Mouse (Mus musculus): ENCODE data around the gene Mill2. TPM values are rescaled to one million over a fixed set of nuclear protein-coding genes. Genes with fewer than 3 reads are reported as not detected.
A peak's percentile ranks its signal among the peaks of the same experiment; 100 is the strongest.

The Mill2 gene
- polyA plus RNA-seq, 1 experiment = 0.79 TPM

DNA sequence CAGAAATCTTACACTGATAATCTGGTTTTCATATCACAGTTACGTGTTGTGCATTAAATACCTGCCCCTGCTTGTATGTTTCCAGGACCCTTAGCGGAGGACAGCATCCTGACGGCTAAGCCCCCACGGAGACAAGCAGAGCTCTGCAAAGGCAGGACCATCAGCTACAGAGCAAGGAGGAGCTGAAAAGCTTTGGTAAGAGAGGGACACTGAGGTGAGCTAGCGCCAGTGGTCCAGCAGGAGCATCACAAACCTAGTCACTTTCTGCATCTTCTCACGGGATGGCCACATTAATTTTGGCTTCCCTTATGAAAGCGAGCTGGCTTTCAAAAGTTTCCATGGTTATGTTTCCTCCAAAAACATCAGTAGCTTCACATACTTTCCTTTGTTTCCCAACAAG is 33.0 kb downstream of the Mill2 start:
- TF ChIP-seq FLI1 (IDR thresholded peaks at IDR 0.05; ENCODE audit: low read length) = no peak
- TF ChIP-seq GATA1 (IDR thresholded peaks at IDR 0.05; ENCODE audit: borderline replicate concordance, low read length) = no peak
- H3K4me1 ChIP-seq = peaks cover 18% of the 10 kb centered on the region
- peaks cover 3% of the 10 kb centered on the region for H3K36me3 ChIP-seq (replicated peaks; ENCODE audit: low read length)
- H3K4me3 ChIP-seq (replicated peaks) = peak overlapping the region; percentile 91
- H3K9me3 ChIP-seq = peaks cover 4% of the 10 kb centered on the region
- peaks cover 6% of the 10 kb centered on the region for H3K27me3 ChIP-seq (replicated peaks)

DNA sequence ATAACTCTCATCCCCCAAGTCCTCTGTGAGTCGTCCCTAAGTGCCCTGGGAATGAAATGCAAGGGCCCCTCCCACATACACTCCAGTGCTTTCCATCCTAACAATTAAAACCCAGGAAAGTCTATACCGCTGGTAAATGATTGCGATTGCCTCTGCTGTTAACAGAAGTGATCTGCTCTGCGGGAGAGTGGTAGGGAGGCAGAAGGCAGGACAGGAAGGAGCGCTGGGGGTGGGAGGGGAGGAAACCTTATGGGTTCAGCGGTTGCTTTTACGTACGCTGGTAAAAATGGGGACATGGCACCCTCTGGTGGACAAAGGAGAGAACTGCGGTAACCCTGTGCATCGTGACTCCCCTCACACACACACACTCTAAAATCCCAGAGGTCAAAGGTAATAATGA is 33.5 kb downstream of the Mill2 start:
- no peaks in the 10 kb centered on the region for H3K36me3 ChIP-seq (replicated peaks; ENCODE audit: low read length)
- peak overlapping the region; percentile 91 for H3K4me3 ChIP-seq (replicated peaks)
- H3K9me3 ChIP-seq = no peaks in the 10 kb centered on the region
- H3K27me3 ChIP-seq (replicated peaks) = peaks cover 6% of the 10 kb centered on the region
- H3K4me1 ChIP-seq = peaks cover 18% of the 10 kb centered on the region
- TF ChIP-seq GATA1 (IDR thresholded peaks at IDR 0.05; ENCODE audit: borderline replicate concordance, low read length) = no peak
- TF ChIP-seq FLI1 (IDR thresholded peaks at IDR 0.05; ENCODE audit: low read length) = no peak

DNA sequence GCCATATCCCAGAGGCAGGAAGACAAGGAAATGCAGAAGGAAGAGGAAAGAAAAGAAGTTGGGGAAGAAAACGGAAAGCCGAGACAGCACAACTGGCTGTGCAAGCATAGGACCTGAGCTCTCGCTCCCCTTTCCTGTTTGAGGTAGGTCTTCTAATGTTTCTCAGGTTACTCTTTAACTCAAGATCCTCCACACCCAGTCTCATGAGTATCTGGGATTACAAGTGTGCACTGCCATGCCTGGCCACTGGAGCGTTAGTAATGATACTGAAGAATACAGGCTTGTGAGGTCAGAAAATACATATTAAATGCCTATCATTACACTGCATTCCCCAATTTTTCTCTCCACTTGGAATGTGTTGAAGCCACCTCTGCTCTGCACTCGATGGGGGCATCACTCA is 35.6 kb downstream of the Mill2 start:
- TF ChIP-seq GATA1 (IDR thresholded peaks at IDR 0.05; ENCODE audit: borderline replicate concordance, low read length) = no peak
- no peak for TF ChIP-seq FLI1 (IDR thresholded peaks at IDR 0.05; ENCODE audit: low read length)
- Histone ChIP-seq H3K36me3 (replicated peaks; ENCODE audit: low read length) (no peaks in the 10 kb centered on the region), H3K4me3 (replicated peaks) (no peak overlapping the region), H3K27me3 (replicated peaks) (peaks cover 12% of the 10 kb centered on the region), H3K9me3 (no peaks in the 10 kb centered on the region), H3K4me1 (peaks cover 18% of the 10 kb centered on the region)

DNA sequence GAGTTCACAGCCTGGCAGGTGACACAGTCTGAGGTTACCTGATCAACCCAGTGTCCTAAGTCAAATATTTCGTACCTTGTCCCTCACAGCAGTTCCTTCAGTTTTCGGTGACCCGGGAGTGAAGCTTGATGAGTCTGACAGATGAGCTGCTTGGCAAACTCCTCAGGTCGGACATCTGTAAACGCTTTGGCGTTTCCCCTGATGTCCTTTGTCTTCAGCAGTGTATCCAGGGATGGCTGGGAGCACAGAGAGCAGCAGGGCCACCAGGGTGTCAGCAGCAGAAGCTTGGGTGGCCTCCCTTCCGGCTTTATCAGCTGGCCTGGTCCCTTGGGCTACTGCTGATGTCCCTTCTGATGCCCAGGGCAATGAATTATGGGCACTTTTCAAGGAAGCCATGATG is 38.9 kb downstream of the Mill2 start:
- H3K4me3 ChIP-seq (replicated peaks) = no peak overlapping the region
- no peak for TF ChIP-seq GATA1 (IDR thresholded peaks at IDR 0.05; ENCODE audit: borderline replicate concordance, low read length)
- TF ChIP-seq FLI1 (IDR thresholded peaks at IDR 0.05; ENCODE audit: low read length) = no peak
- H3K36me3 ChIP-seq (replicated peaks; ENCODE audit: low read length) = no peaks in the 10 kb centered on the region
- no peaks in the 10 kb centered on the region for H3K9me3 ChIP-seq
- peaks cover 6% of the 10 kb centered on the region; the same call in 1 of the 2 replicates for H3K4me1 ChIP-seq
- peaks cover 21% of the 10 kb centered on the region for H3K27me3 ChIP-seq (replicated peaks)

DNA sequence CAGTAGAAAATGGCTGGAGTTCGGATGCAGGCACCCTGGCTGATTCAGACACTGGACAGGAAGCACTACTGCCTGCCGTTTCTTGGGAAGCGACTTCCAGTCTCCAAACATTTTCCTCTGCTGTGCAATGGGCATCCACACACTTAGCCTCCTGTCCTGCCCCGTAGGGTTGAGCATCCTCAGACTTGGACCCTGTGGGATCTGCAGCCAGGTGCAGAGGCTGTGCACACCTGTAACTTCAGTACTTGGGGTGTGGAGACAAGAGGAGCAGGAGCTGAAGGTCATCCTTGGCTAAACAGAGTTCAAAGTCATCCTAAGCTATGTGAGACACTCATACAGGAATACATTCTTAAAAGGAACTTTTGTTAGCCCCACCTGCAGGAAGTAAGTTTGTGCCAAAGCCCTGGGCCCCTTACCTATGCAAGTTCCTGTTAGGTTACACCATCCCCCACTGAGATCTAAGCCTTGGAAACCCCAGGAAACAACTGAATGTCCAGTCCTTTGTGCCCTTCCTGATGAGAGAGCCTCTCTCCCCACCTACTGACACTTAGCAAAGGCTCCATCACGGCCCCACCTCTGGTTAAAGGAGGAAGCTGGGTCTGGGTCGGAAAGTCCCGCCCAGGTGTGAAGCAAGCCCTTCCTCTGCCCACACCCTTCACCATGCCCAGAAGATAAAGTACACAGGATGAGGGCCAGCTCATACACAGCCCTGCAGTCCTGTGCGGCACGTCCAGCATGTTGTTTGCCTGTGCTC is 44.4 kb downstream of the Mill2 start:
- Histone ChIP-seq H3K36me3 (replicated peaks; ENCODE audit: low read length) (peaks cover 8% of the 10 kb centered on the region), H3K4me3 (replicated peaks) (peak overlapping the region; percentile 80), H3K9me3 (no peaks in the 10 kb centered on the region), H3K27me3 (replicated peaks) (peaks cover 20% of the 10 kb centered on the region), H3K4me1 (peaks cover 19% of the 10 kb centered on the region)
- TF ChIP-seq GATA1 (IDR thresholded peaks at IDR 0.05; ENCODE audit: borderline replicate concordance, low read length) (no peak), FLI1 (IDR thresholded peaks at IDR 0.05; ENCODE audit: low read length) (no peak)

DNA sequence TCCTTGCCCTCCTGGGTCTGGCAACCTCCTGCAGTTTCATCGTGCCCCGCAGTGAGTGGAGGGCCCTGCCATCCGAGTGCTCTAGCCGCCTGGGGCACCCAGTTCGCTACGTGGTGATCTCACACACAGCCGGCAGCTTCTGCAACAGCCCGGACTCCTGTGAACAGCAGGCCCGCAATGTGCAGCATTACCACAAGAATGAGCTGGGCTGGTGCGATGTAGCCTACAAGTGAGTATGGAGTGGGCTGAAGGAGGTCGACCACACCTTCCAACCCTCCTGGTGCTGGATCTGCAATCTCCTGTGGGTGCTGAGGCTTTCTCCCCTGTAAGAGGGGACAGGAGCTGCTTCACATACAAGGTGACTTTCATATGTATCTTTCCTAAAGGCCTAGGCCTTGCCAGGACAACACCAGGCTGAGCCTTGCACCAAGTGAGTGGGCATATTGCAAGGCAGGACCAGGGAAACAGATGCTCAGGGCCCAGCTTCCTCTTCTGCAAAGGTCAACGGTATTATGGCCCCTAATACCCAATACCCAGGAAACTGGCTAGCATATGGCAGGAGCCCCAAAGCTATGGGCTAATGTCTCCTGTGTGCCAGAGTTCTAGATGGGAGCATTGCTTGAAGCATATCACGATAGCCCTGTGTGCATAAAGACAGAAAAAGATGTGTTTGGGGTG is 45.1 kb downstream of the Mill2 start:
- TF ChIP-seq GATA1 (IDR thresholded peaks at IDR 0.05; ENCODE audit: borderline replicate concordance, low read length) = no peak
- TF ChIP-seq FLI1 (IDR thresholded peaks at IDR 0.05; ENCODE audit: low read length) = no peak
- Histone ChIP-seq H3K36me3 (replicated peaks; ENCODE audit: low read length) (peaks cover 15% of the 10 kb centered on the region), H3K9me3 (no peaks in the 10 kb centered on the region), H3K27me3 (replicated peaks) (peaks cover 18% of the 10 kb centered on the region), H3K4me1 (peaks cover 19% of the 10 kb centered on the region), H3K4me3 (replicated peaks) (peak overlapping the region; percentile 80)

DNA sequence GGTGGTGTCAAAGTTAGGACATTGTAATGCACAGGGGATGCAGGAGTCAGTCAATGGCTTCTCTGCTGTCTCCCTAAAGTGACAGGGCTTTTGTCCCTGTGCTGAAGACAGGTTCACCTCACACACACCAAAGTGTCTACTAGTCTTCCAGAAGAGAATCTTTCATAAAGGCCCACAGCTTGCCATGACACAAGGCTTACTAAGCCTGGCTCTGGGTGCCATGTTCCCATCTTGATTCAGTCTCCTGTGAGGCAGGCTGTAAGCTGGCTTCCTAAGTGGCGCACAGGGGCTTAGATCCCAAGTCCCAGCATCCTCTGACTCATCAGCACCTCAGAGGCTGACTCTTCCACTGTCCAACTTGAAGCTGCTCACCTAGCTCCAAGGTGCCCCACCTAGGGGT is 47.2 kb downstream of the Mill2 start:
- H3K9me3 ChIP-seq = no peaks in the 10 kb centered on the region
- peaks cover 20% of the 10 kb centered on the region for H3K4me1 ChIP-seq
- TF ChIP-seq FLI1 (IDR thresholded peaks at IDR 0.05; ENCODE audit: low read length) (no peak), GATA1 (IDR thresholded peaks at IDR 0.05; ENCODE audit: borderline replicate concordance, low read length) (no peak)
- H3K27me3 ChIP-seq (replicated peaks) = peaks cover 10% of the 10 kb centered on the region
- H3K36me3 ChIP-seq (replicated peaks; ENCODE audit: low read length) = peaks cover 32% of the 10 kb centered on the region
- H3K4me3 ChIP-seq (replicated peaks) = no peak overlapping the region

DNA sequence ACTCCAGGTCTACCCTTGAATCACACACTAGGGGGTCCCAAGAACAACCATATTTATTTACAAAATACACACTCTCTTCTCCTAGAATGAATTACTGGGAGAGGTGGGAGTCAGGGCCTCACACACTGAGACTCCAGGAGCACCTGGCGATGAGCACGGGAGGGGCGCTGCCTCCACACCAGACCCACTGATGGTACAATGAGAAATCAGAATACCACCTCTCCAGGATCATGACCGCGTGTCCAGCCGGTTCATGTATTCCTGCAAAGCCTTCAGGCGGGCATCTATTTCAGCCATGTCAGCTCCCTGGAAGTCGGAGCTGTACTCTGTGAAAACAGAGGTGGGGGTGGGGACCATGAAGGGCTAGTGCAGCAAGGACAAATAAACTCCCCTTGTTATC is 51.1 kb downstream of the Mill2 start:
- peaks cover 19% of the 10 kb centered on the region for H3K4me1 ChIP-seq
- no peaks in the 10 kb centered on the region for H3K9me3 ChIP-seq
- TF ChIP-seq GATA1 (IDR thresholded peaks at IDR 0.05; ENCODE audit: borderline replicate concordance, low read length) = no peak
- peaks cover 34% of the 10 kb centered on the region for H3K36me3 ChIP-seq (replicated peaks; ENCODE audit: low read length)
- H3K4me3 ChIP-seq (replicated peaks) = no peak overlapping the region
- peaks cover 9% of the 10 kb centered on the region for H3K27me3 ChIP-seq (replicated peaks)

DNA sequence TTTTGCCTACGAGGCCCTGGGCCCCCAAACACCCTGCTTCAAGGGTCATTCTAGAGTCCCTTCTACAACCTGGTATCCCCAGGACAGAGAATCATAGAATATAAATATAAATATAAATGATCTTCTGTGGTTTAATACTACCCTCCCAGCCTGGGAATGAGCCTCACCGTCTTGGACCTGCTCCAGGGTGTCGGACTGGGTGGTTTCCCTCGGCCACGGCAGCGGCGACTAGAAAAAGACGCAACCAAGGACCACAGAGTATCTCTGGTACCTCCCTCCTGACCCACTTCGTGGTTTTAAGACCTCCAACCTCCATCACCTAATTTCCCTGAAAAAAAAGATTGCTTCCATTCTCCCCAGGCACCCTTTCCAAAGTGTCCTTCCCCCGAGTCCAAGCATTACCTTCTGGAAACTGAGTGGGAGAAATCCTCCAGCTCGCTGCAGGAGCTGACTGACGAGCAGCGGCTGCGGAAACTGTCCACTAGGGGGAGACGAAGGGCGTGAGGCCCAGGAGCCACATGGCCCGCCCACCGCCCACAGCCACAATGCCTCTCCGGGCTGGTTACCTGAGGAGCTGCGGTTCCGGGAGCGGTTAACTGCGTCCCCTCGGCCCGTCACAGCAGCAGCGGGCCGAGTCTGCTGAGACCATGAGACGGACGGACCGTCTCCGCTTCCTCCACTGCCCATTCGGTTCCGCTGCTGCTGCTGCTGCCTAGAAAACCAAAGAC is 52.3 kb downstream of the Mill2 start:
- Histone ChIP-seq H3K27me3 (replicated peaks) (peaks cover 9% of the 10 kb centered on the region), H3K36me3 (replicated peaks; ENCODE audit: low read length) (peaks cover 38% of the 10 kb centered on the region), H3K9me3 (no peaks in the 10 kb centered on the region), H3K4me3 (replicated peaks) (peak overlapping the region; percentile 90), H3K4me1 (peaks cover 19% of the 10 kb centered on the region)
- TF ChIP-seq GATA1 (IDR thresholded peaks at IDR 0.05; ENCODE audit: borderline replicate concordance, low read length) (no peak), FLI1 (IDR thresholded peaks at IDR 0.05; ENCODE audit: low read length) (no peak)

DNA sequence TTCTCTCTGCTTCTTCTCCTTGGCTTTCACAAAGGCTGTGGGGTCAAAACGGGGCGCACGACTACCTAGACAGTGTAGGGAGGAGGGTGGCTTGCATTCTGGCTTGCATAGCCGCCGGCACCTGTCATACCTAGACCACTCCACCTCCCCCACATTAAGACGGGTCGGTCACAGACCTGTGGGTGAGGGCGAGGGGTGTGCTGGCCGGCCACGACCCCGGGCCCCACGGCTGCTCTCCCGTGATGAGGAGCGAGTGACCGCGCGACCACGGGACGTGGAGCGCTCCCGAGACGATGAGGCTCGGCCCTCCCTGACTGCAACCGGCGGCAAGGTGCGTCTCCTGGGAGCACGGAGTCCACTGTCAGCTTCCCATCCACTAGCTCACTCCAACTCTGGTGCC is 53.2 kb downstream of the Mill2 start:
- peaks cover 19% of the 10 kb centered on the region for H3K4me1 ChIP-seq
- TF ChIP-seq GATA1 (IDR thresholded peaks at IDR 0.05; ENCODE audit: borderline replicate concordance, low read length) = no peak
- no peak for TF ChIP-seq FLI1 (IDR thresholded peaks at IDR 0.05; ENCODE audit: low read length)
- no peaks in the 10 kb centered on the region for H3K9me3 ChIP-seq
- H3K27me3 ChIP-seq (replicated peaks) = peaks cover 9% of the 10 kb centered on the region
- H3K4me3 ChIP-seq (replicated peaks) = no peak overlapping the region
- H3K36me3 ChIP-seq (replicated peaks; ENCODE audit: low read length) = peaks cover 45% of the 10 kb centered on the region

Measured in megakaryocyte, embryonic 14.5 days (primary cell).